Mouse (Mus musculus): ENCODE measurements around the gene 2410002F23Rik.
"Not testable (repeated sequence)": the region's sequence is repeated elsewhere in the genome, so short reads cannot be mapped to it uniquely, and the experiment has no call there.

The 2410002F23Rik gene

DNA sequence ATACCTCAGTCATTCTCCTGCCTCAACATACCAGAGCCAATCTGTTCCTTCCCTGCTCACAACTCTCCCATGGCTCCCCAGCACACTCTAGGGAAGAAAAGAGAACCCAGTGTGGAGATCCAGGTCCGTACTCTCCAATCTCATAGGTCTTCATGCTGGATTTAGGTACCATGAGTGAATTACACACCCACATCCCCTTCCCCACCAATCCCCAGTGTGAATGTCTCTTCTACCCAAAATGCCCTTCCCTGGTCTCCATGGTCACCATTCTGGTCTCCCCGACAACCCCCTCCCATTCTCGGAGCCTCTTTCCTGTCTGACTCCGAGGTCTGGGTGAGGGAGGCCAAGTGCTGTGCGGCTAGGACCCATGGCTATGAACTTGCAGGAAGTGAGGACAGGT is 14.6 kb downstream of the 2410002F23Rik start, which contains the start of gene Gm15517:
Gene Gm15517 (plus strand): TSS at position 301 of the 400 bp plus-strand sequence.
- no peak for DNase-seq (ENCODE audit: low read depth, low spot score)

DNA sequence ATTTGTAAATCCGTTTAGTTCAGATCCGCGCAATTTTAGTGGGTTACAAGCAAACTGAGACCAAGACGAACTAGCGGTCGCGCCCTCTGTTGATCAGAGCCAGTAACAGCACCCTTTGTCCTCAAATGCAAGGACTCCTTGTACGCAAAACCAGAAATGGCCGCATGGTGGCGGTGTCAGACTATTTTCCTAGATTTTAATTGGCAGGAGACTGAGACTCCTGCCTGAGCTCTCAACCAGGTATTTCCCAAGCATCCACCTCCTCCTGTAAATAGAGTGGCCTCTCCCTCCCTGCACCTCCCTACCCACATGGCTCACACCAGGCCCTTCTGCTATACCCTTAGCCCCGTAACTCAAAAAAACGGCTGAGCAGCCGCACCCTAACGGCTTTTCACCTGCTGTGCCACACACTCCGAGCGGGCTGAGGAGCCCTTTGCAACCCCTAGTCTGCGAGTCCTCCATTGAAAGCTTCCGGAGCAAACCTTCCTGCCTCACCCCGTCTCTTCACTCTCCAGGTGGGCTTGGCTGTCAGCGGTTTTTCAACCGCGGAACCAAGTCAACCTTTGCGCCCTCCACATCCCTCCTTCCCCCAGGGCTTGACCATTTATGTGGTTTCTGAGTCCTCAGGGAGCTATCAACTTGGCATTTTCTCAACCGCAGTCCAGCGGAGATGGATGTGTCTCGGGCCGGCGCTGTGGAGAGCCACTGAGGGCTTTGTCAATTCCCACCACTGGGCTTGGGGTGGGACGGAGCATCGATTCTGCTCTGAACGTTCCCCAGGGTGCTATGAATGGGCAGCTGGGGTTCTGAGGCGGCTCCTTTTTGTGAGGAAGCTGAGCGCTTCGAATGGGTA is 16.5 kb downstream of the 2410002F23Rik start:
- peak; percentile 89 for DNase-seq (ENCODE audit: low read depth, low spot score)

DNA sequence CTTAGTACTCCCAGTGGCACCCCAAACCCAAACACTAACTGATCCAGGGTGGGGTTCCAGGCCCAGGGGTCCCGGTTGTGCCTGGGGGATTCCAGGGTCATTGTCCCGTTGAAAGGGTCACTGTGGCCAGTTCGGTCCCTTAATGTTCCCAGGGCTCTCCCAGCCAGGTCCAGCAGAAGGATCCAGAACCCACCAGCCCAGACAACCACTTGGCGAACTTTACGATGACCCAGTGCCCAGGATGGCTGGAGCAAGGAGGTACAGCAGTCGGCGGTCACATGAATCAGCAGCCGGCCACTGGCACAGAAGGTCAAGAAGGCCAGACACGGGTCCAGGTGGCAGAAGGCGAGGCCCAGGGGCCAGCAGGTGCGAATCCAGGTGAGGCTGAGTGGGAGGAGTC is 21.6 kb downstream of the 2410002F23Rik start:
- DNase-seq (ENCODE audit: low read depth, low spot score) = no peak

DNA sequence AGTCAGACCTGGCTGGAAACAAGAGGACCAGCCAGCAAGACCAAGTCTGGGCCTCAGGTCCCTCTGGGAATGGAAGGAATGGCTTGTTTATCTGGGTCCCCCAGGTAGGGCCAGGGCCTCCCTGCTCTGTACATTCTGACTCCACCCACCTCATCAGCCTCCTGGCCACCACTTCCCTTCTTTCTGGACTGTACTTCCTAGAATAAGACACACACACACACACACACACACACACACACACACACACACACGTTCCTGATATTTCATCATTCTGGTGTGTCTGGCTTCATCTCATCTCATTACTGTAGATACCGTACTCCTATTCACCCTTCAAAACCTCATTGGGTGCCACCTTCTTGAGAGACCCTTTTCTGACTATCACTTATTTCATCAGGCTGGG is 22.9 kb downstream of the 2410002F23Rik start:
- DNase-seq (ENCODE audit: low read depth, low spot score) = no peak

DNA sequence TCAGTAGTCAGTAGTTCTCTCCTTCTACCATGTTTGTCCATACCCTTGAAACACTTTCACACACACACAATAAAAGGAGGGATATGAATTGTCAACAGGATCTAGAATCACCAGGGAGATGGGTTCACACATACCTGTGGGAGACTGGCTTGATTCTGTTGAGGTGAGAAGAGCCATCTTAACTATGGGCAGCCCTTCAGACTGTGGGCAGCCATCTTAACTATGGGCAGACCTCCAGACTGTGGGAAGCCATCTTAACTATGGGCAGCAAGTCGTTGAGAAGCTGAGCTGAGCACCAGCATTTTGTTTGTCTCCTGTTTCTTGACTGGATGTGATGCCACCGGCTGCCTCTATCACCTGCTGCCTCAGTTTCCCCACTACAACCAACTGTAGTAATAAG is 24.8 kb downstream of the 2410002F23Rik start:
- DNase-seq (ENCODE audit: low read depth, low spot score) = no peak

DNA sequence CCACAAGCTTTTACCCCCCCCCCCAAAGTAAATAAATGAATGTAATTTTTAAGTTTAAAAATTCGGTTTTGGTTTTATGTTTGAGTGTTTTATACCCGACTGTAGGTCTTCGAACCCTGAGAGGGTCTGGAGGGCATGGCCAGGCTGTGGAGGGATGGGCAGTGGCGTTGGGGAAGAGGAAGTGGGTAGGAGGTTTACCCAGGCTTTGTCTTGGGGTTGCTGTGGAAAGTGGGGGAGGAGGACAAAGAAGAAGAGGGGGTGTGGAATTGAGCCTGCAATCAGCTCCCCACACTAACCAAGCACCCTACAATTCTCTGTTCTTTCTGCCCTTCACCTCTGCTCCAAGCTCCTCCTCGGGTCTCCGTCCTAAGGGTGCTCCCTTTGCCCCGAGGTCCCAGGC is 26.0 kb downstream of the 2410002F23Rik start:
- no peak for DNase-seq (ENCODE audit: low read depth, low spot score)

DNA sequence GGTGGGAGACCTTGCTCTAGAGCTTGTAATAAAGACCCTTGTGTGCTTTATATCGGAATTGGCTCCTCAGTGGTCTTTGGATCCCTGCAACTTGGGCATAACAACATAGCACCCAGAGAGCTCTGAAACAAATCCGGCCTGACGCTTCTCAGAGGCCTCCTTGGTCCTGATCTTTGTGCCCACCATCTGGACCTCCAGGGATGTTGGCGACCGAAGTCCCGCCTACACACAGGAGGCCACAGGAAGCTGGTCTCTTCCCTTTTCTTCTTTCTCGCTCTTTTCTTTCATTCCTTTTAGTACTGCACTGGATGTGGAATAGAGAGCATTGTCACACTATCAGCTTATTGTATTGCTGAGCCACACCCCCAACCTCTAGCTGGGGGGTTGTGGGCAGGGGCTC is 26.9 kb downstream of the 2410002F23Rik start:
- no peak for DNase-seq (ENCODE audit: low read depth, low spot score)

DNA sequence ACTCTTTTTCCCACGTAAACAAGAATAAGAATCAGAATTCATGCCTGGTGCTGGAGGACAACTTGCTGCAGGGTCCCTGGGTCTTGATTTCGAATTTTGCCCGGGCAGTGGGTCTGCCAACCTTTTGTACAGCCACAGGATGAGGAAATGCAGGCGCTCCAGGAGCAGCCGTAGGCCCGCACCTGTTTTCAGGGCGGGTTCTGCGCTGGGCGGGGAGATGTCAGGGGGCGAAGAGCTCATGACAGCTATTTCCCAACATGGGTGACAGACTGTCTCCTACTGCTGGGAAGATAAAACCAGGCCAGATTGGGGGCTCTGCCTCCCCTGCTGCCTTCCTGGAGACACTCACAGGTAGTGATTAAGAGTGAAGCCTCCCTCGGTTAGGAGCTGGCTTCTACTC is 27.6 kb downstream of the 2410002F23Rik start:
- no peak for DNase-seq (ENCODE audit: low read depth, low spot score)

DNA sequence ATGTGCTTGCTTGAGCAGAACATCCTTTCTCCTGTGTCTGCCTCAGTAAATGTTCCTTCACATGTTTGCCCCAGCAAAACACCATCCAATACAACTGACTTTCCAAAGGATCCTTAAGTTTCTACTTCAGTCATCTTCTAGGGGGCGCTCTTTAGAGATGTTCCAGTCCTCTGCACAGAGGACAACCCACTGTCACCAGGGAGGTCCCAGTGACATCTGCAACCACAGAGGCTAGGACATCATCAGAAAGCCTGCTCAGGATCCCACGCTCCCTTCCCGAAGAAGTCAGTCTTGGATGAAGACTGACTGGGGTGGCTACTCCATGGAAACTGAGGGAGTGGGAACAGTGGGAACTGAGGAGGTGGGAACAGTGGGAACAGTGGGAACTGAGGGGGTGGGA is 29.0 kb downstream of the 2410002F23Rik start:
- peak; percentile 20 for DNase-seq (ENCODE audit: low read depth, low spot score)

DNA sequence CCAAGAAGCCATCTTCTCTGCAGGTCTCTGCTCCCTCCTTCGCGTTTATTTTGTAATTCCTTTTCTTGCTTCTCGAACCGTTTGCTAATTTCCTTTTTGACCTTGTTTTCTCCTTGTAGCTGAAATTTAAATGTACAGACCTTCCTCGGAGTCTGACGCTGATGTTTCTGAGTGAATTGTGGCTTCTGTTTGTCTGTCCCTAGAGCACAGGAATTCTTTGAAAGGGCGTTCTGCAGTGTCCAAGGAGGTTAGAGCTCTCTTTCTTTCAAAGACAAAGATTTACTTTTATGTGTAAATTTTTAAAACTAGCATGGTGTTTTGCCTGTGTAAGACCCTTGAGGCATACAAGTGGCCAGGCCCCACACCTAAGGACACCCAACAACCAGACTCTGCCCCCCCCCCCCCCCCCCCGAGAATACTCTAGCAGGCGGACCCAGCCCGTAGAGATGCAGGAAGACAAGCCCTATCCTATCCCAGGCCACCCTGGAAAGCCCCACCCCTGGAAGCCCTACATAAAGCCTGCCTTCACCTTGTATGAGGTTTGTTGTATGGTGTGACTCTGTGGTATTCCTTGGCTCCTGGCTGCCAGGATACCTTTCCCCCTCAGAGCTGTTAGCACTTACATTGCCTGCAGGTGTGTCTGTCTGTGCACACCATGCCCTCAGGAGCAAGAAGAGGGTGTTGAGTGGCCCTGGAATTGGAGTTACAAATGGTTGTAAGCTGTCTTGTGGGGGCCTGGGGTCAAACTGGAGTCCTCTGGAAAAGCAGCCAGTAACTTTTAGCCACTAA is 30.1 kb downstream of the 2410002F23Rik start:
- DNase-seq (ENCODE audit: low read depth, low spot score) = no peak

DNA sequence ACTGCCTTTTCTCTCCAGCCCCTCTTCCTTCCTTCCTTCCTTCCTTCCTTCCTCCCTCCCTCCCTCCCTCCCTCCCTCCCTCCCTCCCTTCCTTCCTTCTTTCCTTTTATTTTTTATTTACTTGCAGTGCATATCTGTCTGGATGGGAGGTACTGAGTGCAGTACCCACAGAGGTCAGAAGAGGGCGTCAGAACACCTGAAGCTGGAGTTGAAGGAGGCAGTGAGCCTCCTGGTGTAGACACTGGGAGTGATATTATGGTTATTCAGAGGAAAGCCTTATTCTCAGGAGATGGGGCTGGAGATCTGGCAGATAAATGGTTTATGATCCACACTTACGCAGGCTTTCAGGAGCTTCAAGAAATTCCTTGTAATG is 30.7 kb downstream of the 2410002F23Rik start:
- DNase-seq (ENCODE audit: low read depth, low spot score) = peak; percentile 75

DNA sequence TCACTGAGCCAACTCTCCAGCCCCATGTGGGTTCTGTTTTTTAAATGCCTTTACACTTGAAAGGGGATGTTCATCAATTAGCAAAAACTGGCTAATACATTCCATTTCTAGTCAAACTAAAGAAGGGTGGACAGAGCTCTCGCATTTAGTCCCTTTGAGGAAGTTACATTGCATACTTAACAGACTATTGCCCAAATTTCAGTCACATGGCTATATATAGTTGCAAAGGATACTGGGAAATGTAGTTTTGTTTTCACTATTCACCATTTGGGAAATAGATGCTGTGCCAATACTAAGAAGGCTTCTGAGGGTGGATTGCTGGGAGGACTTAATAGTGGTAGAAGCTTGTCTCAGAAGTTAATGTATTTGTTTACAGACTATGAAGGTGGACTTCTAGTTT is 34.4 kb downstream of the 2410002F23Rik start:
- DNase-seq (ENCODE audit: low read depth, low spot score) = peak; percentile 12

DNA sequence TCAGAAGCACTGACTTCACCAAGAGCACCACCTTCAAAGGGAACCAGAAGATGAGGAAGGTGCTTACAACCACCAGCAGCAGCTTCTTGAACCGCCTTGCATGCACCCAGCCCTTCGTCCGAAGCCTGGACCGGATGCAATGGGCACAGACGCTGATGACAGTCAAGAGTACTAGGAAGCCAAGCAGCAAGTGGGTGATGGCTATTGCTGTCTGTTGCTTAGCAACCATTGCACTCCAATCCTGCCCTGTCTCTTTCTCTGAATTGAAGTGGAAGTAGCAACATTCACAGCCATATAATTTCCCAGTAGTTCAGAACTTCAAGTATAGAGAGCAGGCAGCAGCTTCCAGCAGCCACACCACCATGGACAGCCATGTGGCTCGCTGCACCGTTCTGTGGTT is 35.1 kb downstream of the 2410002F23Rik start:
- DNase-seq (ENCODE audit: low read depth, low spot score) = no peak

DNA sequence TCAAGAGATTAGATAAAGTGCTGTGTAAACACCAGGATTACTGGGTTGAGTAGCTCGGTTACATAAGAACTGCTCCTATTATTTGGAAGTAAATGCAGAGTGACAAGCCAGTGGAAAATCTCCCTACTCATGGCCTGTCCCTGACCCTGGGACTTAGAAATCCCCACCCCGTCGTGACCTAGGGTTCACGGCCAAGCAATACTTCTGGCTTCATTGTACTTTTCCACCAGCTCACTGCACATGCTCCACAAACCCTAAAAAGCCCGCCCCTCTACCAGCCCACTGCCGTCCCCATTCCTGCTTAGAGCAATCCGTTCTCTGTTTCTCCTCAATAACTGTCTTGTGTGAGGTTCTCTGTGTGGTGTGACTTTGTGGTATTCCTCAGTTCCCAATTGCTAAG is 41.2 kb downstream of the 2410002F23Rik start:
- DNase-seq (ENCODE audit: low read depth, low spot score) = no peak

DNA sequence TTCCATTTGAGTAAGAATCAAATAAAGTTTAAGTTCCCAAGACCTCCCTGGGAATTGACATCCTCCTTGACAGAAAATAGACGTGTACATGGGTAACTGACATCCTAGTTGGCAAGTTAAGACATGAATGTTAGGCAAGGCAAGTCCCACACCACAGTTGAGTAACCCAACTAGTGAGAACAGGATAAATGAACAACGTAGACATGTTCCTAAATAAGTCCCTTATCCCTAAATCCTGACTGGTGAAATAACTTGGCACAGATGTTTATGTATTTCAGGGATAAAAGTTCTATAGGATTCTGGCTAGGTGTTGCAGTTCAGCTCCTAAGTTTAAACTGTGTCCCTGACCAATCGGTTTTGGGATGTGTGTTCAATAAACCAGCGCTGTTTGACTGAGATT is 44.5 kb downstream of the 2410002F23Rik start:
- no peak for DNase-seq (ENCODE audit: low read depth, low spot score)

DNA sequence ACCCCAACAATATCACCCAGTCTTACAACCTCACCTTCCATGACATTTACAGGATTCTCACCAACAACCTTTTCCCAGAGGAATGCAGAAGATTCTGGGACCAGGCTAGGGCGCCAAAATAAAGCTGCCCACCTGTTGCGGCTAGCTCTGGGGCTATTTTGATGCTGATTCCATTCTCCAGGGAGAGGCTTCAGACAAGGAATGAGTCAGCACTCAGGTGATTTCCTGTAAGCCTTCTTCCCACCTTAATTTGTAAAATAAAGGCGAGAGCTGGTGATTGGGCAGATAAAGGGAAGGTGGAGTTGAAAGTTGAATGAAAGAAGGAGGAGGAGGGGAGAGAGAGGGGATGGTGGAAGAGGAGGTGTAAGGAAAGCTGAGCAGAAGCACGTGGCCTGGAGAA is 44.9 kb downstream of the 2410002F23Rik start:
- DNase-seq (ENCODE audit: low read depth, low spot score) = no peak

DNA sequence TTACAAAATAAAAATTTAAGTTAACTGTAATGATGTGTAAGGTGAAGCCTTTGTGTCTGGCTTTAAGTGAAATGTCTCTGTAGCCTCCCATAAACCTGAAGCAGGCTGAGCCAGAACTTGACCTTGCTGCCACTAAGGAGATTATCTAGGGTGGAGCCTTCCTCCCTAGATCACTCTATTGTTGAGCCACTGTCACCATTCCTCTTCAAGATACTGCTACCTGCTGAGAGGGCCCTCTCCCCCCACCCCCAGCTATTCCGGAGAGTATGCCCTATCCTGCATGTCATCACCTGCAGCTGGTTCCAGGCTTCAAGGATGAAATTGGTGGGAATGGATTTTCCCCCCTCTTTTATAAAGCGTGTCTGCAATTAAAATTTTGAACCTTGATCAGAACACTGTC is 51.0 kb downstream of the 2410002F23Rik start:
- DNase-seq (ENCODE audit: low read depth, low spot score) = not testable (repeated sequence)
